Mouse (Mus musculus): ENCODE measurements around the gene Mrpl2.

Gene Mrpl2

GRCm38 (mm10) chr17:46667712-46668111, 21.7 kb downstream of the Mrpl2 start:
- no peak for DNase-seq (ENCODE audit: low read depth)

GRCm38 (mm10) chr17:46669911-46670310, 23.9 kb downstream of the Mrpl2 start:
- no peak for DNase-seq (ENCODE audit: low read depth)

GRCm38 (mm10) chr17:46673850-46674529, 28.0 kb downstream of the Mrpl2 start, which contains the start of gene Rrp36:
TSS of gene Rrp36 (minus strand) at chr17:46674352.
- peak; percentile 98 for DNase-seq (ENCODE audit: low read depth)

DNA sequence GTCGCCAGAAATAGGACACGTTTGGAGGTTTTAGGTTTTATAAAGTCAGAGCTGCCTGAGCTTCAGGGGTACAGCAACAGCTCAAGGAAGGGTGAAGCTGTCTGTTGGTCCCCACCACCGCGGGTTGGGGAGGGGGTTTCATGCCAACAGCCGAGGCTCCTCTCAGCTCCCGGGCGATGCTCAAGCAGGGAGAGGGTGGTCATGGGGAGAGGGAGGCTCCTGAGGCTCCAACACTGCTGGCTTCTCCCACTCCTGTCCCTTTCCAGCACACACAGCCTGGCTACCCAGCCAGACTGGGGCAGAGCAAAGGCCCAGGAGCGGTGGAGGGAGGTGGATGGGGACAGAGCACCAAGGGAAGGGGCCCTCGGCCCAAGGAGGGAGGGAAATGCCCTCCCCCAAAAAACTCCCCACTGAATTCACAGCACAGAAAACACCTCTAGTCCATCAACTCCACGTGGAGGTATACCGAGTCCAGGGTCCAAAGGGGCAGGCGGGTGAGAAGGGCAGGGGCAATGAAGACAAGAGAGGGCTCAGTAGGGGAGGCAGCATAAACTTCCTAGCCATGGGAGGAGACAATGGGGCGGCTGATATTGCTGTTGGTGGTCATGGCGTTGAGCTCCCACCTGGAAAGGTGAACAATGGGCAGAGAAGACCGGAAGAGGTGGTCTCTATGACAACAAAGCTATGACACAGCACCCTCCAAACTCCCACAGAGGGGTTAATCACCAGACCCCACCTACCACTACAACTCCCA, 28.7 kb downstream of the Mrpl2 start:
- no peak for DNase-seq (ENCODE audit: low read depth)

DNA sequence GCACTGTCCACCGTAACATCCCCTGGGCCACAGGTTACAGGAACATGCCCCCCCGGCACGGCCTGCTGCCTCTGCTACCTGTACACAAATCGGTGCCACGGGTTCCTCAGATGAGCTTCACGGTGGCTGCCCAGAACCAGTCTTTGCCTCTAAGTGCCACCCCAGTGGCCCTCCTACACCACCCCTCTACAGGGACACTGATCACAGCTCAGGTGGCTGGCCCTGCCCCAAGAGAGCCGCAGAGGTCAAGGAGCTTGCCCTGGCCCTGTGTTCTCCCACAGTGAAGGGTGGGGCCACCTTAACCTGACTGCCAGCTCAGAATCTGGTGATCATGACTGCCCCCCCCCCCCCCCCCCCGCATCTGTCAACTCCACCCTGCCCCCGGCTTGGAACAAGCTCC, 32.4 kb downstream of the Mrpl2 start, which contains the start of gene Mea1:
Gene Mea1 (plus strand): TSS at position 378 of the 400 bp plus-strand sequence.
- no peak for DNase-seq (ENCODE audit: low read depth)

- no peak for DNase-seq (ENCODE audit: low read depth)
Measured at GRCm38 (mm10) chr17:46678911-46679310, 32.9 kb downstream of the Mrpl2 start.

- DNase-seq (ENCODE audit: low read depth) = peak; percentile 62
Measured at GRCm38 (mm10) chr17:46679843-46680759, 34.1 kb downstream of the Mrpl2 start.

- DNase-seq (ENCODE audit: low read depth) = peak; percentile 100
Measured at GRCm38 (mm10) chr17:46680760-46681373, 34.8 kb downstream of the Mrpl2 start, which contains the start of gene Klhdc3. TSS of gene Klhdc3 (minus strand) at chr17:46680914.

DNA sequence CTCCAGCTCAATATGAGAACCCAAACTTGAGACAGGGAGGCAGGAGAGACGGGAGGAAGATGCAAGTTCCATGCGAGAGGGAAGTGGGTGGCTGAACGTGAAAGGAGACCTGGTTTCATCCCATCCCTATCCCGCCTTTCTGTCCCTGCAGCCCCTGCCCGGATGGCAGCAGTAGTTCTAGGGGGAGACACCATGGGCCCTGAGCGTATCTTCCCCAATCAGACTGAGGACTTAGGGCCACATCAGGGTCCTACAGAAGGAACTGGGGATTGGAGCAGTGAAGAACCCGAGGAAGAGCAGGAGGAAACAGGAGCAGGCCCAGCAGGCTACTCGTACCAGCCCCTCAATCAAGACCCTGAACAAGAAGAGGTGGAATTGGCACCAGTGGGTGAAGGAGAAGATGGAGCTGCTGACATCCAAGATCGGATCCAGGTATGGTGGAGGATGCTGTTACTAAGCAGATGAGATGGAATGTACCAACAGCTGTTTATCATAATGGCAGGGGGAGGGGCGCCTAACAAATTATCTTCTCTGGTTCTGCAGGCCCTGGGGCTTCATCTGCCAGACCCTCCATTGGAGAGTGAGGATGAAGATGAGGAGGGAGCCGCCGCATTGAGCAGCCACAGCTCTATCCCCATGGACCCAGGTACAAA, 35.6 kb downstream of the Mrpl2 start:
- no peak for DNase-seq (ENCODE audit: low read depth)

GRCm38 (mm10) chr17:46682654-46683389, 36.8 kb downstream of the Mrpl2 start:
- DNase-seq (ENCODE audit: low read depth) = no peak

GRCm38 (mm10) chr17:46685913-46686312, 39.9 kb downstream of the Mrpl2 start:
- DNase-seq (ENCODE audit: low read depth) = no peak

DNA sequence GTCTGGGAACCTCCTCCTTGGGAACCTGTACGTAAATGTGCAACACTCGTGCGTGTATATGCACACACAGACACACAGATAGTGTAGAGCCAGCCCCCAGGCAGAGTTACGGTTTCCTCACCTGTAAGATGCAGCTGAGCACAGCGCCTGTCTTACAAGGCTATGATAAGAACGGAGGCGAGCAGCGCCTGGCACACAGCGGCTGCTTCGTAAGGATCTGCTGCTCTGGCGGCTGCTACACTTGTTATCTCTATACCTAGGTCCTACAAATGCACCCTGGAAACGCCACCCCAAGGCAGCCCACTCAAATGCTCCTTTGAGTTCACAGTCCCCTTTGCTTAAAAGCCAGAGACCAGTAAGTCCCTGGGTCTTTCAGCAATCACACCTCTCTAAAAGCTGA, 44.6 kb downstream of the Mrpl2 start:
- DNase-seq (ENCODE audit: low read depth) = no peak

GRCm38 (mm10) chr17:46691390-46691789, 45.4 kb downstream of the Mrpl2 start:
- peak; percentile 83 for DNase-seq (ENCODE audit: low read depth)

DNA sequence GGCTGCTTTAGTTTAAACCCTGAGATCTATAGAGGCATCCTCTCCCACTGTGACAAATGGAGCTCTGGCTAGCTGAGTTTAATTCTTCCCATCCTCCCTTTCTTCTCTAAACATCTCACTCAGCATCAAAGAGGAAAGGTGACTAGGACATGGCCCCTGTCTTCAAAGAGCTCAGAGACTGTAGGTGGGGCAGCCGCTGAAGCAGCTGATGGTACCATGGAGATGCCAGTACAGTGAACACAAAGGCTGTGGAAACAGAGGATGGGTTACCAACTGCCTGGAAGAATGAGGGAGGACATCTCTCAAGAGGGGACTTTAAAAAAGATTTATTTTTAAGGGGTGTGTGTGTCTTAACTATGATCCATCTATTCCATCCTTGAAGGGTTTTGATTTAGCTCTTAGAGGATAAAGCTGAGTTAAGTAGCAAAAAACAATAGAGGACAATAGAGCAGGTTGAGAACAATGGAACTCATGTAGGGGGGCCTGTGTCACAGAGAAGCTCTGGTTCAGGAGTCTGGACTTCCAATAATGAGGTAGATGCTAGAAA, 48.6 kb downstream of the Mrpl2 start:
- no peak for DNase-seq (ENCODE audit: low read depth)

DNA sequence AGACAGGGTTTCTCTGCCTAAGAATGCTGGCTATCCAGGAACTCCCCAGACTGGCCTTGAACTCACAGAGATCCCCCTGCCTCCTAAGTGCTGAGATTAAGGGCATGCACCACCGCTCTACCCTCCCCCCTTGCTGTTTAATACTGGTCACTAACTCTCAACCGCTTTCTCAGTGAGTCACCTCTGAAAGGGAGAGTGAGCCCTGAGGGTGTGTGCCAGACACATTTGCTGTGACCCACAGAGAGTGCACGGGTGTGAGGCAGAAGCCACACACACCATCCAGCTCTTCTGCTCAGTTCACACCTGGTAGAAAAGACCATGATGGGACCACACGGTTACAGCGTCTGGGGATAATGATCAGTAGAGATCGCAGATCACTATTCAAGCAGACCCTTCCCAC, 52.5 kb downstream of the Mrpl2 start:
- DNase-seq (ENCODE audit: low read depth) = no peak

DNA sequence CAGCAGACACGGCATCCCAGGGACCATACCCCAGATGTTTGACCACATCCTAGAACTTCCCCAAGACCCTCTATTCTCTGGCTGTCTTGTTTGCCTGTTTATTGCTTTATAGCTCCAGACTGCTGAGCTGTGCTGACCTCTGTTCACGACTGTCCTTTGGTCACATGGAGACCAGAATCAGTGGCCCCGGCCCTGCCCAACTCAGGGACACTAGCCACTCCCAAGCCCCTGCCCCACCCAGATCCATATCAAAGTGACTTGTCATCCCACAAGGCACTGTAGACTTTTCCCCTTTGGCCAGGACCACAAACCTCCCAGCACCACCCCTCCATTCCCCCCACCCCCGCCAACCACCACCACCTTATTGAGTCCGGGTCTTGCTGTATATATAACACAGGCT, 53.2 kb downstream of the Mrpl2 start:
- DNase-seq (ENCODE audit: low read depth) = no peak

Measured in 416B (cell line).